Mouse (Mus musculus) C2C12 (cell line): ENCODE measurements at regions not wholly inside any gene's neighbourhood (a gene's known extent, or its start where the extent isn't known, plus 50 kb on each side); places are given as distances from the start of the nearest gene placed in this dataset.

Experiments used
- CTCF ChIP-seq: IDR thresholded peaks from one replicate; pipeline ENCODE4 v1.5.1; 2011; ENCODE audit not compliant: control insufficient read depth, insufficient read depth, insufficient read length
- USF1 ChIP-seq: IDR thresholded peaks from one replicate; pipeline ENCODE4 v1.6.1; 2011; ENCODE audit warnings: low read depth, mild to moderate bottlenecking, control low read depth, moderate library complexity

- TF ChIP-seq CTCF (no peak), USF1 (no peak)
Measured at GRCm38 (mm10) chr8:92602973-92603372, 71.1 kb upstream of the Irx6 start.
